Mouse (Mus musculus): Measurements from ENCODE around the gene Cdkn2aip. TPM values are rescaled to one million over a fixed set of nuclear protein-coding genes. Genes with fewer than 3 reads are reported as not detected.

Cdkn2aip gene
- polyA plus RNA-seq, 1 experiment = 4.0 TPM

GRCm38 (mm10) chr8:47676631-47677030, 37.1 kb downstream of the Cdkn2aip start:
- Histone ChIP-seq H3K4me1 (ENCODE audit: control insufficient read depth, insufficient read depth, low read length) (no peaks in the 10 kb centered on the region; the same call in 1 of the 2 replicates), H3K4me3 (replicated peaks; ENCODE audit: control insufficient read depth, low read depth, low read length) (no peak overlapping the region), H3K27ac (ENCODE audit: control insufficient read depth, insufficient read depth, low read depth, low read length, poor library complexity) (no peak overlapping the region)
- 18% methylated on average over 2 of the region's 2 CpGs for WGBS
- TF ChIP-seq POLR2A (IDR thresholded peaks at IDR 0.05; ENCODE audit: borderline replicate concordance, control insufficient read depth, low read depth, low read length) = no peak
- no peak for TF ChIP-seq CTCF (IDR thresholded peaks at IDR 0.05; ENCODE audit: control insufficient read depth, insufficient read depth, low read length)

GRCm38 (mm10) chr8:47676224-47676623, 37.5 kb downstream of the Cdkn2aip start:
- 3% methylated on average over 15 of the region's 15 CpGs for WGBS
- Histone ChIP-seq H3K27ac (ENCODE audit: control insufficient read depth, insufficient read depth, low read depth, low read length, poor library complexity) (peak overlapping the region; percentile 98), H3K4me3 (replicated peaks; ENCODE audit: control insufficient read depth, low read depth, low read length) (peak overlapping the region; percentile 81), H3K4me1 (ENCODE audit: control insufficient read depth, insufficient read depth, low read length) (no peaks in the 10 kb centered on the region; the same call in 1 of the 2 replicates)
- TF ChIP-seq CTCF (IDR thresholded peaks at IDR 0.05; ENCODE audit: control insufficient read depth, insufficient read depth, low read length) (no peak), POLR2A (IDR thresholded peaks at IDR 0.05; ENCODE audit: borderline replicate concordance, control insufficient read depth, low read depth, low read length) (no peak)

GRCm38 (mm10) chr8:47675786-47676185, 37.9 kb downstream of the Cdkn2aip start:
- H3K27ac ChIP-seq (ENCODE audit: control insufficient read depth, insufficient read depth, low read depth, low read length, poor library complexity) = peak overlapping the region; percentile 98
- no peaks in the 10 kb centered on the region; the same call in 1 of the 2 replicates for H3K4me1 ChIP-seq (ENCODE audit: control insufficient read depth, insufficient read depth, low read length)
- WGBS = under 1% methylated on average over 20 of the region's 20 CpGs
- TF ChIP-seq POLR2A (IDR thresholded peaks at IDR 0.05; ENCODE audit: borderline replicate concordance, control insufficient read depth, low read depth, low read length) = peak; percentile 4; the same call in 1 of the 2 replicates
- TF ChIP-seq CTCF (IDR thresholded peaks at IDR 0.05; ENCODE audit: control insufficient read depth, insufficient read depth, low read length) = no peak
- peak overlapping the region; percentile 81 for H3K4me3 ChIP-seq (replicated peaks; ENCODE audit: control insufficient read depth, low read depth, low read length)

- TF ChIP-seq POLR2A (IDR thresholded peaks at IDR 0.05; ENCODE audit: borderline replicate concordance, control insufficient read depth, low read depth, low read length) (peak; percentile 56; the same call in 1 of the 2 replicates), CTCF (IDR thresholded peaks at IDR 0.05; ENCODE audit: control insufficient read depth, insufficient read depth, low read length) (no peak)
- Histone ChIP-seq H3K27ac (ENCODE audit: control insufficient read depth, insufficient read depth, low read depth, low read length, poor library complexity) (peak within 1 kb of the TSS; percentile 98), H3K4me1 (ENCODE audit: control insufficient read depth, insufficient read depth, low read length) (no peaks in the 10 kb centered on the region; the same call in 1 of the 2 replicates), H3K4me3 (replicated peaks; ENCODE audit: control insufficient read depth, low read depth, low read length) (peak within 1 kb of the TSS; percentile 92)
- under 1% methylated on average over 106 of the region's 106 CpGs for WGBS
Measured at GRCm38 (mm10) chr8:47674777-47675710, 38.7 kb downstream of the Cdkn2aip start, which contains the start of gene Ing2. Gene Ing2, minus strand, starts transcription at chr8:47675556.

GRCm38 (mm10) chr8:47674140-47674776, 39.5 kb downstream of the Cdkn2aip start:
- H3K27ac ChIP-seq (ENCODE audit: control insufficient read depth, insufficient read depth, low read depth, low read length, poor library complexity) = peak overlapping the region; percentile 96
- under 1% methylated on average over 53 of the region's 59 CpGs for WGBS
- peak overlapping the region; percentile 92 for H3K4me3 ChIP-seq (replicated peaks; ENCODE audit: control insufficient read depth, low read depth, low read length)
- no peaks in the 10 kb centered on the region; the same call in 1 of the 2 replicates for H3K4me1 ChIP-seq (ENCODE audit: control insufficient read depth, insufficient read depth, low read length)
- TF ChIP-seq CTCF (IDR thresholded peaks at IDR 0.05; ENCODE audit: control insufficient read depth, insufficient read depth, low read length) (no peak), POLR2A (IDR thresholded peaks at IDR 0.05; ENCODE audit: borderline replicate concordance, control insufficient read depth, low read depth, low read length) (no peak; the same call in 1 of the 2 replicates)

GRCm38 (mm10) chr8:47673317-47674139, 40.2 kb downstream of the Cdkn2aip start:
- Histone ChIP-seq H3K27ac (ENCODE audit: control insufficient read depth, insufficient read depth, low read depth, low read length, poor library complexity) (peak overlapping the region; percentile 96), H3K4me1 (ENCODE audit: control insufficient read depth, insufficient read depth, low read length) (no peaks in the 10 kb centered on the region; the same call in 1 of the 2 replicates), H3K4me3 (replicated peaks; ENCODE audit: control insufficient read depth, low read depth, low read length) (peak overlapping the region; percentile 92)
- TF ChIP-seq POLR2A (IDR thresholded peaks at IDR 0.05; ENCODE audit: borderline replicate concordance, control insufficient read depth, low read depth, low read length) (peak; percentile 30; the same call in 1 of the 2 replicates), CTCF (IDR thresholded peaks at IDR 0.05; ENCODE audit: control insufficient read depth, insufficient read depth, low read length) (no peak)
- under 1% methylated on average over 53 of the region's 53 CpGs for WGBS

- WGBS = 91% methylated on average over 8 of the region's 8 CpGs
- Histone ChIP-seq H3K4me3 (replicated peaks; ENCODE audit: control insufficient read depth, low read depth, low read length) (no peak overlapping the region), H3K27ac (ENCODE audit: control insufficient read depth, insufficient read depth, low read depth, low read length, poor library complexity) (no peak overlapping the region), H3K4me1 (ENCODE audit: control insufficient read depth, insufficient read depth, low read length) (no peaks in the 10 kb centered on the region)
- no peak for TF ChIP-seq CTCF (IDR thresholded peaks at IDR 0.05; ENCODE audit: control insufficient read depth, insufficient read depth, low read length)
- TF ChIP-seq POLR2A (IDR thresholded peaks at IDR 0.05; ENCODE audit: borderline replicate concordance, control insufficient read depth, low read depth, low read length) = no peak
Measured at GRCm38 (mm10) chr8:47664231-47664785, 49.4 kb downstream of the Cdkn2aip start.
